Mouse (Mus musculus) erythroblast, embryonic 14.5 days (primary cell): ENCODE measurements around the gene Psg27.

Experiments used
- GATA1 ChIP-seq: IDR thresholded peaks from 2 replicates; pipeline ENCODE4 v1.6.1; 2012; ENCODE audit warnings: low read length, inconsistent platforms, mixed read lengths
- TAL1 ChIP-seq: IDR thresholded peaks from 3 replicates; pipeline ENCODE4 v1.6.1; 2012; ENCODE audit warnings: low read length, inconsistent platforms, mixed read lengths

- TF ChIP-seq GATA1: no peak
- no peak for TF ChIP-seq TAL1
Observed at GRCm38 (mm10) chr7:18532169-18532568, 34.9 kb downstream of the Psg27 start, which contains the start of gene Psg25.
